Mouse (Mus musculus): ENCODE data around the gene Fcrl6. TPM values are rescaled to one million over a fixed set of nuclear protein-coding genes. Genes with fewer than 3 reads are reported as not detected.

Fcrl6 gene
- polyA plus RNA-seq, 1 experiment from 2014 or later, result not detected

GRCm38 (mm10) chr1:172562641-172563464 is 39.5 kb downstream of the Fcrl6 start:
- Histone ChIP-seq H3K4me1 (replicated peaks; ENCODE audit: control insufficient read depth, insufficient read depth, low read length) (peaks cover 14% of the 10 kb centered on the region), H3K27ac (ENCODE audit: low read length) (no peak overlapping the region), H3K9ac (replicated peaks; ENCODE audit: low read depth, low read length) (peak overlapping the region; percentile 78), H3K27me3 (replicated peaks; ENCODE audit: control insufficient read depth, insufficient read depth, low read length) (peaks cover 24% of the 10 kb centered on the region), H3K4me2 (ENCODE audit: low read length) (peak overlapping the region; percentile 97), H3K4me3 (replicated peaks; ENCODE audit: low read length) (peak overlapping the region; percentile 80), H3K9me3 (ENCODE audit: control insufficient read depth, low read length) (no peaks in the 10 kb centered on the region), H3K36me3 (ENCODE audit: control insufficient read depth, insufficient read depth) (no peaks in the 10 kb centered on the region)
- peak; percentile 87 for ATAC-seq
- under 1% methylated on average over 61 of the region's 66 CpGs for WGBS

GRCm38 (mm10) chr1:172555638-172556037 is 46.7 kb downstream of the Fcrl6 start, which contains the start of gene Vsig8:
TSS of gene Vsig8 (plus strand) at chr1:172555938.
- no peak for ATAC-seq
- no peak within 1 kb of the TSS for H3K9ac ChIP-seq (replicated peaks; ENCODE audit: low read depth, low read length)
- no peak within 1 kb of the TSS for H3K4me2 ChIP-seq (ENCODE audit: low read length)
- no peak within 1 kb of the TSS for H3K27ac ChIP-seq (ENCODE audit: low read length)
- H3K27me3 ChIP-seq (replicated peaks; ENCODE audit: control insufficient read depth, insufficient read depth, low read length), result 0 out of 2 replicates have a peak, but pooled peaks cover 2% of the 10 kb centered on the region
- no peak within 1 kb of the TSS for H3K4me3 ChIP-seq (replicated peaks; ENCODE audit: low read length)
- H3K4me1 ChIP-seq (replicated peaks; ENCODE audit: control insufficient read depth, insufficient read depth, low read length), result peaks cover 4% of the 10 kb centered on the region
- WGBS, result 72% methylated on average over 11 of the region's 11 CpGs
- H3K9me3 ChIP-seq (ENCODE audit: control insufficient read depth, low read length), result no peaks in the 10 kb centered on the region
- H3K36me3 ChIP-seq (ENCODE audit: control insufficient read depth, insufficient read depth), result no peaks in the 10 kb centered on the region

- H3K9me3 ChIP-seq (ENCODE audit: control insufficient read depth, low read length), result no peaks in the 10 kb centered on the region
- no peaks in the 10 kb centered on the region for H3K36me3 ChIP-seq (ENCODE audit: control insufficient read depth, insufficient read depth)
- ATAC-seq, result no peak
- WGBS, result 18% methylated on average over 1 of the region's 1 CpGs
- no peaks in the 10 kb centered on the region for H3K27me3 ChIP-seq (replicated peaks; ENCODE audit: control insufficient read depth, insufficient read depth, low read length)
- peaks cover 11% of the 10 kb centered on the region for H3K4me1 ChIP-seq (replicated peaks; ENCODE audit: control insufficient read depth, insufficient read depth, low read length)
- H3K9ac ChIP-seq (replicated peaks; ENCODE audit: low read depth, low read length), result no peak overlapping the region
- no peak overlapping the region for H3K4me3 ChIP-seq (replicated peaks; ENCODE audit: low read length)
- H3K27ac ChIP-seq (ENCODE audit: low read length), result no peak overlapping the region
- no peak overlapping the region for H3K4me2 ChIP-seq (ENCODE audit: low read length)
Measured at GRCm38 (mm10) chr1:172552623-172553022, 49.7 kb downstream of the Fcrl6 start.

- Histone ChIP-seq H3K27me3 (replicated peaks; ENCODE audit: control insufficient read depth, insufficient read depth, low read length) (no peaks in the 10 kb centered on the region), H3K4me3 (replicated peaks; ENCODE audit: low read length) (peak overlapping the region; percentile 45), H3K4me2 (ENCODE audit: low read length) (peak overlapping the region; percentile 58), H3K9ac (replicated peaks; ENCODE audit: low read depth, low read length) (peak overlapping the region; percentile 52), H3K27ac (ENCODE audit: low read length) (no peak overlapping the region), H3K4me1 (replicated peaks; ENCODE audit: control insufficient read depth, insufficient read depth, low read length) (peaks cover 11% of the 10 kb centered on the region), H3K36me3 (ENCODE audit: control insufficient read depth, insufficient read depth) (no peaks in the 10 kb centered on the region), H3K9me3 (ENCODE audit: control insufficient read depth, low read length) (no peaks in the 10 kb centered on the region)
- no peak for ATAC-seq
- 31% methylated on average over 7 of the region's 7 CpGs for WGBS
Measured at GRCm38 (mm10) chr1:172551009-172551408, 51.3 kb downstream of the Fcrl6 start.

GRCm38 (mm10) chr1:172550551-172550951 is 51.8 kb downstream of the Fcrl6 start:
- Histone ChIP-seq H3K4me3 (replicated peaks; ENCODE audit: low read length) (peak overlapping the region; percentile 45), H3K9me3 (ENCODE audit: control insufficient read depth, low read length) (no peaks in the 10 kb centered on the region), H3K27ac (ENCODE audit: low read length) (no peak overlapping the region)

DNA sequence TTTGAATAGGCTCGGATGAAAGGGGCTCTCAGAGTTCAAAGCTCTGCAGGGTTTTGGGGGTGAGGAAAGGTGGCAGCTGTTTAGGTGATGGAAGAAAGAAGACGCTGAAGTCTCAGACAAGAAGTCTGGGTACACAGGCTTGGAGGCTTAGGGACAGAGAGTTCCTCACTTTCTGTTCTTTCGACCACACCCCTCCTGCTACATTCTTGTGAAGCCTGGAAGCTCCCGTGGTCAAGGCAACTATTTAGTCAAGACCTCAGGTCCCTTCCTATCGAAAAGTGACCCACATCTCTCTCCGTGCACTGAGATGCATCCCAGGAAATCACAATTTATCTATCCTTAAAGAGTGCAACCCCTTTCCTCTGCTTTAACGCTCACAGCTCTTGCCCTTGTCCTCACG is 52.6 kb downstream of the Fcrl6 start:
- H3K36me3 ChIP-seq (ENCODE audit: control insufficient read depth, insufficient read depth), result no peaks in the 10 kb centered on the region
- H3K27me3 ChIP-seq (replicated peaks; ENCODE audit: control insufficient read depth, insufficient read depth, low read length), result no peaks in the 10 kb centered on the region
- no peak overlapping the region for H3K27ac ChIP-seq (ENCODE audit: low read length)
- WGBS, result 5% methylated on average over 8 of the region's 8 CpGs
- H3K9ac ChIP-seq (replicated peaks; ENCODE audit: low read depth, low read length), result peak overlapping the region; percentile 52
- no peak for ATAC-seq
- H3K9me3 ChIP-seq (ENCODE audit: control insufficient read depth, low read length), result no peaks in the 10 kb centered on the region
- peaks cover 11% of the 10 kb centered on the region for H3K4me1 ChIP-seq (replicated peaks; ENCODE audit: control insufficient read depth, insufficient read depth, low read length)
- peak overlapping the region; percentile 45 for H3K4me3 ChIP-seq (replicated peaks; ENCODE audit: low read length)
- H3K4me2 ChIP-seq (ENCODE audit: low read length), result peak overlapping the region; percentile 58

More at GRCm38 (mm10) chr1:172550551-172550951, 51.8 kb downstream of the Fcrl6 start:
- H3K4me2 ChIP-seq (ENCODE audit: low read length), result peak overlapping the region; percentile 58
- H3K36me3 ChIP-seq (ENCODE audit: control insufficient read depth, insufficient read depth), result no peaks in the 10 kb centered on the region
- H3K4me1 ChIP-seq (replicated peaks; ENCODE audit: control insufficient read depth, insufficient read depth, low read length), result peaks cover 11% of the 10 kb centered on the region
- peak overlapping the region; percentile 52 for H3K9ac ChIP-seq (replicated peaks; ENCODE audit: low read depth, low read length)
- no peaks in the 10 kb centered on the region for H3K27me3 ChIP-seq (replicated peaks; ENCODE audit: control insufficient read depth, insufficient read depth, low read length)
- WGBS, result 0% methylated on average over 8 of the region's 8 CpGs
- ATAC-seq, result peak; percentile 93

GRCm38 (mm10) chr1:172549314-172549713 is 53.0 kb downstream of the Fcrl6 start:
- no peaks in the 10 kb centered on the region for H3K36me3 ChIP-seq (ENCODE audit: control insufficient read depth, insufficient read depth)
- no peak overlapping the region for H3K4me3 ChIP-seq (replicated peaks; ENCODE audit: low read length)
- no peak overlapping the region for H3K27ac ChIP-seq (ENCODE audit: low read length)
- ATAC-seq, result no peak
- H3K9ac ChIP-seq (replicated peaks; ENCODE audit: low read depth, low read length), result no peak overlapping the region
- H3K4me2 ChIP-seq (ENCODE audit: low read length), result peak overlapping the region; percentile 58; the same call in 1 of the 2 replicates
- 8% methylated on average over 2 of the region's 2 CpGs for WGBS
- peaks cover 11% of the 10 kb centered on the region for H3K4me1 ChIP-seq (replicated peaks; ENCODE audit: control insufficient read depth, insufficient read depth, low read length)
- H3K27me3 ChIP-seq (replicated peaks; ENCODE audit: control insufficient read depth, insufficient read depth, low read length), result no peaks in the 10 kb centered on the region
- no peaks in the 10 kb centered on the region for H3K9me3 ChIP-seq (ENCODE audit: control insufficient read depth, low read length)

DNA sequence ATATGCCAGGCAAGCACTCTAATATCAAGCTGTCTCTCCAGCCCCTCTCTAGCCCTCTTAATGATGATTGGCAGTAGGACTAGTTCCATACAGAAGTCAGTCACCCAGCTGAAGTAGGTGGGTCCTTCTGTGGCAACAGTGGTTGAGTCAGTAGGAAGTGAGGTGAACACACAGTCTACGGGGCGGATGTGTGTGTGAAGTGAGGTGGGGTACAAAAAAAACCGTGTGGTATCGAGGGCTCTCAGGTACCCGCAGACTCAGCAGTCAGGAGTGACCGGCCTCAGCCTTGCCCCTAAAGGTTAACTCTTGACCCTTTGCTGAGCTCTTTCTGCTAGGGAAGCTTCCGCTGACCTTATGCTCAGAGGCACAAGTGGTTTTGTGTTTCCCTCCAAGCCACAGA is 53.9 kb downstream of the Fcrl6 start:
- Histone ChIP-seq H3K4me2 (ENCODE audit: low read length) (no peak overlapping the region), H3K9me3 (ENCODE audit: control insufficient read depth, low read length) (no peaks in the 10 kb centered on the region), H3K4me1 (replicated peaks; ENCODE audit: control insufficient read depth, insufficient read depth, low read length) (peaks cover 11% of the 10 kb centered on the region), H3K27ac (ENCODE audit: low read length) (no peak overlapping the region), H3K4me3 (replicated peaks; ENCODE audit: low read length) (no peak overlapping the region), H3K36me3 (ENCODE audit: control insufficient read depth, insufficient read depth) (no peaks in the 10 kb centered on the region), H3K9ac (replicated peaks; ENCODE audit: low read depth, low read length) (no peak overlapping the region), H3K27me3 (replicated peaks; ENCODE audit: control insufficient read depth, insufficient read depth, low read length) (no peaks in the 10 kb centered on the region)
- no peak for ATAC-seq
- 61% methylated on average over 7 of the region's 7 CpGs for WGBS
